Mouse (Mus musculus): Measurements from ENCODE around the gene Cdr2l.

DNA sequence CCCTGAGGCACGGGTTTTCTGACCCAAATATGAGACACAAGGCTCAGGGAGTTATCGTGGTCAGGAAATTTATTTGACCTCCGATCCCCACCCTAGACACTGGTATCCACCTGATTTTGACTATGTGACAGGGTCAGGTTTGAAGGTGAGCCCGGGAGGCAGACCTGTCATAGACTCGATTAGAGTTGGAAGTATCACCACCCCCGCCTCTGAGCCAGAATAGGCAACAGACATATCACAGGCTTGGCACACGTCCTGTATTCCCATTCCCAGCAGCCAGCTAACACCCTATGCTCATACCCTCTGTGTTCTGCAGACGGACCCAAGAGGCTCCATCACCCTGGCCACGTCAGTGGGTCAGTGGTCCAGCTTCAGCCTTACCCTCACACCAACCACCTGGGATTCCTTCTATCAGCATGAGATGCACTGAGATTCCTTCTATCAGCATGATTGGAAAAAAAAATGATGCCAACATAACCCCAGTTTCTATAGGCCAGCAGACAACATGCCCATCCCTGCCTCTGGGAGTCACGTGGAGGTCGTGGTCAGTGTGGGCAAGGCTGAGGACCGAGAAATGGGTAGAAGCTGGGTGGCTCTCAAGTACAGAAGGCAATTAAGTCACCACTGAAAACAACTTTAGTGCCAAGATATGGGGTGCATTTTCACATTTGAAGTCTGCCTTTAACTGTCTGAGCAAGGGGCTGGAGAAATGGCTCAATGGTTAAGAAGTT is 6.9 kb upstream of the Cdr2l start:
- TF ChIP-seq TAL1 (IDR thresholded peaks at IDR 0.05; ENCODE audit: low read length) (no peak), GATA1 (IDR thresholded peaks at IDR 0.05; ENCODE audit: low read length) (no peak)
